Mouse (Mus musculus) forebrain, embryonic 14.5 days (tissue): ENCODE results near the gene Olfml2a. TPM values are rescaled to one million over a fixed set of nuclear protein-coding genes. Genes with fewer than 3 reads are reported as not detected.

Source experiments
- ATAC-seq: fragments of 200-750 bp; cut with Nextera tagmentation; 2 replicates; pipeline ENCODE4 v1.8.0; 2017; ENCODE audit warnings: mild to moderate bottlenecking, moderate library complexity
- DNase-seq: peaks from one replicate; pipeline ENCODE4 v3.0.0-alpha.2; 2015; ENCODE audit warnings: low spot score
- H3K27ac ChIP-seq: fragments of 300-500 bp; sonication (generic); 2 replicates; pipeline ENCODE4 v1.5.1; 2014; ENCODE audit warnings: low read depth, mild to moderate bottlenecking, control low read depth, low read length, moderate library complexity
- H3K27me3 ChIP-seq: fragments of 300-500 bp; sonication (generic); replicated peaks from 2 replicates; pipeline ENCODE4 v1.6.1; 2014; ENCODE audit warnings: low read length, control low read depth, mixed read lengths; ENCODE audit not compliant: control insufficient read depth, insufficient read depth
- H3K36me3 ChIP-seq: fragments of 300-500 bp; sonication (generic); 2 replicates; pipeline ENCODE4 v1.6.1; 2014; ENCODE audit warnings: low read length, control low read depth; ENCODE audit not compliant: control insufficient read depth, insufficient read depth
- H3K4me1 ChIP-seq: fragments of 300-500 bp; sonication (generic); 2 replicates; pipeline ENCODE4 v1.6.1; 2014; ENCODE audit warnings: antibody characterized with exemption, low read length, control low read depth; ENCODE audit not compliant: control insufficient read depth, insufficient read depth
- H3K4me2 ChIP-seq: fragments of 300-500 bp; sonication (generic); 2 replicates; pipeline ENCODE4 v1.6.1; 2014; ENCODE audit warnings: mild to moderate bottlenecking, control low read depth, low read length
- H3K4me3 ChIP-seq: fragments of 300-500 bp; sonication (generic); 2 replicates; pipeline ENCODE4 v1.5.1; 2014; ENCODE audit warnings: low read depth, low read length, control low read depth
- H3K9ac ChIP-seq: fragments of 300-500 bp; sonication (generic); 2 replicates; pipeline ENCODE4 v1.6.1; 2014; ENCODE audit warnings: mild to moderate bottlenecking, low read length, control low read depth, moderate library complexity
- H3K9me3 ChIP-seq: fragments of 300-500 bp; sonication (generic); replicated peaks from 2 replicates; pipeline ENCODE4 v1.6.1; 2016; ENCODE audit warnings: low read length, control low read depth, mixed read lengths; ENCODE audit not compliant: control insufficient read depth
- WGBS: fragments of 180-500 bp; shearing (Covaris S2); extraction: QIAGEN DNeasy Blood & Tissue Kit; methylation state at CpG from one replicate; pipeline ENCODE4 v1.1.7; 2014; 5-methylcytosine and 5-hydroxymethylcytosine counted together
- polyA plus RNA-seq: library from polyadenylated mRNA; unstranded; fragments of >200 nt; fragmentation: Nextera tagmentation; extraction: Ambion mirVana; gene quantifications from 2 replicates; pipeline ENCODE4 v1.2.1, GENCODE M21; 2014

Olfml2a gene
- polyA plus RNA-seq, 1 experiment from 2014 or later: 1.9 TPM

- Histone ChIP-seq H3K4me2 (no peak overlapping the region), H3K4me3 (no peak overlapping the region), H3K27ac (no peak overlapping the region), H3K9me3 (no peaks in the 10 kb centered on the region), H3K36me3 (no peaks in the 10 kb centered on the region), H3K4me1 (no peaks in the 10 kb centered on the region), H3K27me3 (no peaks in the 10 kb centered on the region), H3K9ac (no peak overlapping the region)
- 72% methylated on average over 3 of the region's 3 CpGs for WGBS
- DNase-seq (no peak), ATAC-seq (no peak)
Measured at GRCm38 (mm10) chr2:38944460-38945161, 12.8 kb downstream of the Olfml2a start.

GRCm38 (mm10) chr2:38947566-38947965 is 15.8 kb downstream of the Olfml2a start:
- no peaks in the 10 kb centered on the region for H3K27me3 ChIP-seq
- no peaks in the 10 kb centered on the region for H3K36me3 ChIP-seq
- H3K9ac ChIP-seq: no peak overlapping the region
- no peaks in the 10 kb centered on the region for H3K9me3 ChIP-seq
- H3K4me3 ChIP-seq: no peak overlapping the region
- ATAC-seq (no peak), DNase-seq (no peak)
- WGBS: 76% methylated on average over 7 of the region's 7 CpGs
- H3K4me2 ChIP-seq: no peak overlapping the region
- H3K4me1 ChIP-seq: peaks cover 10% of the 10 kb centered on the region; the same call in 1 of the 2 replicates
- no peak overlapping the region for H3K27ac ChIP-seq

- Histone ChIP-seq H3K4me2 (peak overlapping the region; percentile 16; the same call in 1 of the 2 replicates), H3K4me3 (no peak overlapping the region), H3K27me3 (no peaks in the 10 kb centered on the region), H3K27ac (no peak overlapping the region; the same call in 1 of the 2 replicates), H3K4me1 (peaks cover 10% of the 10 kb centered on the region; the same call in 1 of the 2 replicates), H3K9ac (peak overlapping the region; percentile 3; the same call in 1 of the 2 replicates), H3K9me3 (no peaks in the 10 kb centered on the region), H3K36me3 (no peaks in the 10 kb centered on the region)
- ATAC-seq: peak; percentile 98
- WGBS: 20% methylated on average over 7 of the region's 7 CpGs
- peak; percentile 91 for DNase-seq
Measured at GRCm38 (mm10) chr2:38950281-38950719, 18.5 kb downstream of the Olfml2a start.

DNA sequence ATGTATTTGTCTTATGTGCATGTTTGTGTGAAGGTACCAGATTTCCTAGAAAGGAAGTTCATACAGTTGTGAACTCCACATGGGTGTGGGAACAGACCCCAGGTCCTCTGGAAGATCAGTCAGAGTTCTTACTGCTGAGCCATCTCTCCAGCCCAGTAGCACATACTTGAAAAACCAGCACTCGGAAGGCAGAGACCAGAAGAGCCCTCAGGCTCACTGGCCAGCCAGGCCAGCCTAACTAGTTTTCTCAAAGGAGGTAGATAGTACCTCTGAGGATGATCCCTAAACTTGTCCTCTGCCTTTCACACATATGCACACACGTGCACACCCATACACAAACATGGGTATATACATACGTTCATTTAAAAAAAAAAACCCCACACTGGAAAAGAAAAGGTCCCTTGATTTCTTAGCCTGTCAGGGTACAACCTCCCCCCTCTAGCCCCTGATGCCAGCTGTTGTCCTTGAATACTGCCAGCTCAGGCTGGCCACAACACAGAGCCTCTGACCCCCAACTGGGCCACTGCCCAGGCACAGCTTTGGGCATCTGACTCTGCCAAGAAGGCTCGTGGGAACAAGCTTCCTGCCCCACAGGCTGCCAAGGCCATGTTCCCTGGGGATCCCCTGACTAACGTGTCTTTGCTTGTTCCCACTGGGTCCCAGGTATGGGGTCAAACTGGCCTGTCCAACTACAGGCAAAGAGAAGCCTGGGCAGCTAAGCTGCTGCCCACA is 21.5 kb downstream of the Olfml2a start:
- Histone ChIP-seq H3K4me3 (no peak overlapping the region), H3K4me2 (no peak overlapping the region), H3K4me1 (peaks cover 10% of the 10 kb centered on the region; the same call in 1 of the 2 replicates), H3K27me3 (no peaks in the 10 kb centered on the region), H3K36me3 (no peaks in the 10 kb centered on the region), H3K9ac (no peak overlapping the region), H3K27ac (no peak overlapping the region), H3K9me3 (no peaks in the 10 kb centered on the region)
- no peak for DNase-seq
- ATAC-seq: no peak
- WGBS: 76% methylated on average over 5 of the region's 5 CpGs

- Histone ChIP-seq H3K9me3 (no peaks in the 10 kb centered on the region), H3K9ac (no peak overlapping the region), H3K27ac (no peak overlapping the region), H3K36me3 (no peaks in the 10 kb centered on the region), H3K27me3 (no peaks in the 10 kb centered on the region), H3K4me3 (no peak overlapping the region), H3K4me1 (peaks cover 2% of the 10 kb centered on the region; the same call in 1 of the 2 replicates), H3K4me2 (no peak overlapping the region)
- 83% methylated on average over 2 of the region's 2 CpGs for WGBS
- DNase-seq (no peak), ATAC-seq (no peak)
Measured at GRCm38 (mm10) chr2:38956062-38956461, 24.3 kb downstream of the Olfml2a start.

- Histone ChIP-seq H3K27me3 (no peaks in the 10 kb centered on the region), H3K4me2 (no peak overlapping the region), H3K27ac (no peak overlapping the region), H3K4me1 (no peaks in the 10 kb centered on the region), H3K9me3 (no peaks in the 10 kb centered on the region), H3K9ac (no peak overlapping the region), H3K36me3 (no peaks in the 10 kb centered on the region), H3K4me3 (no peak overlapping the region)
- no peak for ATAC-seq
- WGBS: 84% methylated on average over 5 of the region's 5 CpGs
- no peak for DNase-seq
Measured at GRCm38 (mm10) chr2:38957671-38958223, 26.0 kb downstream of the Olfml2a start.

DNA sequence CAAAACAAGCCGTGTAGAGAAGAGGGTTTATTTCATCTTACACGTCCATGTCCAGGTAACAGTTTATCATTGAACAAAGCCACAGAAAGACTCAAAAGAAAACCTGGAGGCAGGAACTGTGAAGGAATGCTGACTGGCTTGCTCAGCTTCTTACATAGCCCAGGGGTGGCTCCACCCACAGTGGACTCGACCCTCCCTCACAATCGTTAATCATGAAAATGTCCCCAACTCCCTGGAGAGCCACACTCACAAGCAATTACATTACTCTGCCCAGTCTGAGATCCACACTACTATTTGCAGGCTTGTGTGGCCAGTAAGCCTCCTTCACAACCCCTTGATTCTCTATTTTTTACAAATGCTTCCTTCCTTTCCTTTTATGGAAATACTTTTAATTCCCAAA is 32.4 kb downstream of the Olfml2a start:
- Histone ChIP-seq H3K36me3 (no peaks in the 10 kb centered on the region), H3K4me3 (no peak overlapping the region), H3K9me3 (no peaks in the 10 kb centered on the region), H3K27ac (no peak overlapping the region), H3K27me3 (no peaks in the 10 kb centered on the region), H3K9ac (no peak overlapping the region), H3K4me1 (no peaks in the 10 kb centered on the region), H3K4me2 (no peak overlapping the region)
- no peak for DNase-seq
- WGBS: 38% methylated on average over 4 of the region's 4 CpGs
- no peak for ATAC-seq

DNA sequence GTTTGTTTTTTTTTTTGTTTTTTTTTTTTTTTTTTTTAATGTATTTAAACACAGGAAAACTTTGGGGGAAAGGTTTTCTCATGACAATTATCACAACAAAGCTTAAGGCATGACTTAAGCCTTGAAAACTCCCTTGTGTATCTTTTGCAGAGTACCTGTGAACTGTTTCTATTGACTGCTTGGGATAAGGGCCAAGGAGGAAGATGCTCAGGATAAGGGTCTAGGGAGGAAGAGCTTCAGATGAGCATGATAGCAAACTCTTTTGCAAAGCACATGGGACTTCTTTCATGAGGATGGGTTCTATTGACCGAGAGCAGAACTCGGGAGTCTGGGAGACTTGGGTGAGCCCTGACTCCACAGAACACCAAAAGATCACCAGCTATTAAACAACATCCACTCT is 37.9 kb downstream of the Olfml2a start:
- no peak overlapping the region for H3K9ac ChIP-seq
- 87% methylated on average over 2 of the region's 2 CpGs for WGBS
- no peaks in the 10 kb centered on the region for H3K4me1 ChIP-seq
- DNase-seq (no peak), ATAC-seq (no peak)
- H3K4me3 ChIP-seq: no peak overlapping the region
- H3K27ac ChIP-seq: no peak overlapping the region
- H3K36me3 ChIP-seq: no peaks in the 10 kb centered on the region
- H3K9me3 ChIP-seq: no peaks in the 10 kb centered on the region
- H3K27me3 ChIP-seq: no peaks in the 10 kb centered on the region
- H3K4me2 ChIP-seq: no peak overlapping the region

GRCm38 (mm10) chr2:38970057-38970456 is 38.3 kb downstream of the Olfml2a start:
- DNase-seq (no peak), ATAC-seq (no peak)
- no peak overlapping the region for H3K4me2 ChIP-seq
- H3K36me3 ChIP-seq: no peaks in the 10 kb centered on the region
- H3K27me3 ChIP-seq: no peaks in the 10 kb centered on the region
- no peak overlapping the region for H3K9ac ChIP-seq
- no peaks in the 10 kb centered on the region for H3K9me3 ChIP-seq
- no peak overlapping the region for H3K4me3 ChIP-seq
- no peak overlapping the region for H3K27ac ChIP-seq
- H3K4me1 ChIP-seq: no peaks in the 10 kb centered on the region
- WGBS: 84% methylated on average over 5 of the region's 5 CpGs
